Mouse (Mus musculus) MEL (cell line): Measurements from ENCODE around the gene Dntt. TPM values are rescaled to one million over a fixed set of nuclear protein-coding genes. Genes with fewer than 3 reads are reported as not detected.

Experiments
- DNase-seq: peaks from one replicate; pipeline ENCODE4 v3.0.0; 2011; ENCODE audit warnings: low read depth, low spot score
- H3K27ac ChIP-seq: 2 replicates; pipeline ENCODE4 v1.5.1; 2012; ENCODE audit warnings: low read depth, mild to moderate bottlenecking, control low read depth, low read length, moderate library complexity; ENCODE audit not compliant: control insufficient read depth
- H3K27me3 ChIP-seq, 2 experiments: fragments of 150-350 bp in 1 of 2; sonication (generic) in 1 of 2; 2 replicates each; pipeline ENCODE4 v1.6.1; 2012; ENCODE audit warnings: low read length in 2 of 2, mild to moderate bottlenecking in 2 of 2, improper control_type of control experiment in 1 of 2, moderate library complexity in 1 of 2; ENCODE audit not compliant: insufficient read depth in 2 of 2, control insufficient read depth in 1 of 2
- H3K36me3 ChIP-seq, 2 experiments: 2 replicates each; pipeline ENCODE4 v1.6.1; 2012 to 2014; ENCODE audit warnings: low read length in 2 of 2, improper control_type of control experiment in 1 of 2, inconsistent platforms in 1 of 2, mild to moderate bottlenecking in 1 of 2; ENCODE audit not compliant: insufficient read depth in 2 of 2, control insufficient read depth in 1 of 2
- H3K4me1 ChIP-seq, 2 experiments: fragments of 150-350 bp in 1 of 2; sonication (generic) in 1 of 2; 2 replicates each; pipeline ENCODE4 v1.6.1; 2012; ENCODE audit warnings: low read length in 2 of 2, improper control_type of control experiment in 1 of 2, mild to moderate bottlenecking in 1 of 2; ENCODE audit not compliant: insufficient read depth in 2 of 2, control insufficient read depth in 1 of 2
- H3K4me3 ChIP-seq, 2 experiments: fragments of 150-350 bp in 1 of 2; sonication (generic) in 1 of 2; 2 replicates each; pipeline ENCODE4 v1.5.1; 2012; ENCODE audit warnings: low read depth in 2 of 2, low read length in 2 of 2, mild to moderate bottlenecking in 2 of 2, moderate library complexity in 2 of 2, control low read depth in 1 of 2, improper control_type of control experiment in 1 of 2; ENCODE audit not compliant: control insufficient read depth in 1 of 2, insufficient read depth in 1 of 2
- H3K79me2 ChIP-seq: 2 replicates; pipeline ENCODE4 v1.6.1; 2012; ENCODE audit warnings: mild to moderate bottlenecking, low read length, moderate library complexity; ENCODE audit not compliant: control insufficient read depth, poor library complexity, insufficient read depth
- H3K9ac ChIP-seq: 2 replicates; pipeline ENCODE4 v1.6.1; 2012; ENCODE audit warnings: low read depth, mild to moderate bottlenecking, control low read depth, low read length, moderate library complexity; ENCODE audit not compliant: control insufficient read depth, poor library complexity, severe bottlenecking
- H3K9me3 ChIP-seq: fragments of 150-350 bp; sonication (generic); replicated peaks from 2 replicates; pipeline ENCODE4 v1.6.1; 2012; ENCODE audit warnings: mild to moderate bottlenecking, low read length, improper control_type of control experiment, moderate library complexity; ENCODE audit not compliant: insufficient read depth
- BHLHE40 ChIP-seq: IDR thresholded peaks from 2 replicates; pipeline ENCODE4 v1.6.1; 2012; ENCODE audit warnings: low read depth, mild to moderate bottlenecking, inconsistent platforms, low read length, improper control_type of control experiment, borderline replicate concordance
- CHD1 ChIP-seq: IDR thresholded peaks from 2 replicates; pipeline ENCODE4 v1.6.1; 2012; ENCODE audit warnings: low read depth, mild to moderate bottlenecking, inconsistent platforms, low read length, improper control_type of control experiment
- CHD2 ChIP-seq: IDR thresholded peaks from 2 replicates; pipeline ENCODE4 v1.6.1; 2011; ENCODE audit warnings: low read length, improper control_type of control experiment
- ETS1 ChIP-seq: IDR thresholded peaks from 2 replicates; pipeline ENCODE4 v1.6.1; 2012; ENCODE audit warnings: low read depth, mild to moderate bottlenecking, inconsistent platforms, low read length, improper control_type of control experiment, moderate library complexity
- HCFC1 ChIP-seq: IDR thresholded peaks from 2 replicates; pipeline ENCODE4 v1.6.1; 2012; ENCODE audit warnings: low read depth, mild to moderate bottlenecking, inconsistent platforms, low read length, improper control_type of control experiment, moderate library complexity
- JUND ChIP-seq: IDR thresholded peaks from 2 replicates; pipeline ENCODE4 v1.6.1; 2011; ENCODE audit warnings: low read depth, mild to moderate bottlenecking, improper control_type of control experiment, low read length
- KAT2A ChIP-seq: conservative IDR thresholded peaks from 2 replicates; pipeline ENCODE4 v1.6.1; 2012; ENCODE audit warnings: low read depth, low read length, improper control_type of control experiment, inconsistent platforms
- MAFK ChIP-seq: IDR thresholded peaks from 2 replicates; pipeline ENCODE4 v1.6.1; 2011; ENCODE audit warnings: low read depth, mild to moderate bottlenecking, low read length, improper control_type of control experiment, borderline replicate concordance
- MEF2A ChIP-seq: IDR thresholded peaks from 2 replicates; pipeline ENCODE4 v1.6.1; 2014; ENCODE audit warnings: low read depth, mild to moderate bottlenecking, inconsistent platforms, low read length, improper control_type of control experiment; ENCODE audit not compliant: poor library complexity, insufficient replicate concordance, severe bottlenecking; ENCODE audit errors: extremely low read depth
- POLR2AphosphoS5 ChIP-seq: IDR thresholded peaks from 2 replicates; pipeline ENCODE4 v1.6.1; 2012; ENCODE audit warnings: low read depth, borderline replicate concordance, mild to moderate bottlenecking, inconsistent platforms, low read length, moderate library complexity, mixed read lengths
- SIN3A ChIP-seq: IDR thresholded peaks from 2 replicates; pipeline ENCODE4 v1.6.1; 2012; ENCODE audit warnings: low read length, improper control_type of control experiment, inconsistent platforms
- TAL1 ChIP-seq: IDR thresholded peaks from 2 replicates; pipeline ENCODE4 v1.6.1; 2012; ENCODE audit warnings: mild to moderate bottlenecking, inconsistent platforms, low read length, moderate library complexity, mixed read lengths
- TBP ChIP-seq: IDR thresholded peaks from 2 replicates; pipeline ENCODE4 v1.8.0; 2011; ENCODE audit warnings: low read depth, low read length, improper control_type of control experiment
- USF2 ChIP-seq, 2 experiments: IDR thresholded peaks; 2 replicates each; pipeline ENCODE4 v1.6.1; 2011 to 2012; ENCODE audit warnings: improper control_type of control experiment in 2 of 2, low read length in 2 of 2, borderline replicate concordance in 1 of 2, inconsistent platforms in 1 of 2, low read depth in 1 of 2, mild to moderate bottlenecking in 1 of 2; ENCODE audit not compliant: insufficient read depth in 1 of 2
- ZC3H11A ChIP-seq: IDR thresholded peaks from 2 replicates; pipeline ENCODE4 v1.6.1; 2012; ENCODE audit warnings: low read depth, mild to moderate bottlenecking, inconsistent platforms, low read length, improper control_type of control experiment
- ZNF384 ChIP-seq: IDR thresholded peaks from 2 replicates; pipeline ENCODE4 v1.6.1; 2012; ENCODE audit warnings: low read depth, mild to moderate bottlenecking, inconsistent platforms, low read length, improper control_type of control experiment
- polyA plus RNA-seq, 2 experiments: library from polyadenylated mRNA; stranded (reverse) in 1 of 2; unstranded in 1 of 2; fragments of >175 nt in 1 of 2; fragments of >200 nt in 1 of 2; gene quantifications; 2 replicates each; pipeline versions ENCODE4 v1.2.1 to v1.2.4; 2012; ENCODE audit warnings: low replicate concordance in 2 of 2, low read depth in 1 of 2; ENCODE audit not compliant: insufficient read length in 2 of 2, insufficient read depth in 1 of 2, missing spikeins in 1 of 2
- total RNA-seq: library from RNA; depleted of rRNA; stranded (reverse); fragments of 300-350 nt; gene quantifications from 2 replicates; pipeline ENCODE4 v1.2.3, GENCODE M21; 2012

Gene Dntt
- total and polyA plus RNA-seq, 3 experiments: not detected

DNA sequence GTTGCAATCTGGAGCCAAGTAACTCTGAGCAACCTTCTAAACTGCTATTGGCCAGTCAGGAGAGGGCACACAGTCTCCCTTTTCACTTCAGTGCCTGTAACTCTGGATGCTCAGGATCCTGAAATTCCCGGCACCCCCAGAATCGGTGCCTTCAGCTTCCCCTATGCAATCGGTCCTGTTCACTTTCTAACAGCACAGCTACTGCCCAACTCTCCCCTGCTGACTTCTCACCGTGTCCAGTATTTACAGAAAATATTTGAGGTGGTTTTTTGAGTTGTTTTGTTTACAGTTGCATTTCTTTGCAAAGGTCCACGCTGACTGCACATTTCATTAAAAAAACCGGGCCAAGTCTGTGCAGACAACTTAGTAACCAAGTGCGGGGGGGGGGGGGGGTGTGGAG lies 37.4 kb upstream of the Dntt start:
- H3K36me3 ChIP-seq: no peaks in the 10 kb centered on the region
- H3K4me1 ChIP-seq: no peaks in the 10 kb centered on the region
- TF ChIP-seq TBP: no peak
- TF ChIP-seq KAT2A: no peak
- no peak for TF ChIP-seq MEF2A
- no peak overlapping the region for H3K27ac ChIP-seq
- H3K9me3 ChIP-seq: no peaks in the 10 kb centered on the region
- no peak overlapping the region for H3K9ac ChIP-seq
- no peaks in the 10 kb centered on the region for H3K79me2 ChIP-seq
- DNase-seq: no peak
- no peak overlapping the region for H3K4me3 ChIP-seq
- H3K27me3 ChIP-seq: peaks cover 0 to 7% of the 10 kb centered on the region in 2 experiments; a peak in 2 of 4 replicates

DNA sequence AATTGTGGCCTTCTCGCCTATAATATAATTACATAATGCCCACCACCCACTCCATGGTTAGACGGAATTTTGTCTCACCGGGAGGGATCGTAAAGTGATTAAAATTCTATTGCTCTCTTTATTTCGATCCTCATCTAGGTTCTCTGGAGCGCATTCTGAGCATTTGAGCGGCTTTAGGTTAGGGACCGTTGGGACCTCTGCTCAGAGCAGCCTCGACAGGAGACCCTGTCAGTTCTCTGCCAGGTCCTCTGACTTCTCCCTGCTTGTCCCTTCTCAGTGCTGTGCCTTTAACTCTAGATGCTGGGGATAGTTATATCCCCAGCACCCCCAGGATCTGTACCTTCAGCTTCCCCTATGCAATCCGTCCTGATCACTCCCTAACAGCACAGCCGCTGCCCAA lies 37.0 kb upstream of the Dntt start:
- no peak for TF ChIP-seq ZC3H11A
- no peak for TF ChIP-seq TAL1
- TF ChIP-seq CHD2: no peak
- no peak for TF ChIP-seq CHD1
- TF ChIP-seq USF2 (IDR thresholded peaks at IDR 0.05; ENCODE audit: borderline replicate concordance in 1 of 2, insufficient read depth in 1 of 2, low read depth in 1 of 2, low read length in 2 of 2): no peak
- Histone ChIP-seq H3K9ac (no peak overlapping the region), H3K4me1 (no peaks in the 10 kb centered on the region), H3K27ac (no peak overlapping the region), H3K36me3 (no peaks in the 10 kb centered on the region), H3K4me3 (no peak overlapping the region), H3K79me2 (no peaks in the 10 kb centered on the region), H3K9me3 (no peaks in the 10 kb centered on the region), H3K27me3 (peaks cover 0 to 5% of the 10 kb centered on the region in 2 experiments; a peak in 2 of 4 replicates)
- no peak for DNase-seq

DNA sequence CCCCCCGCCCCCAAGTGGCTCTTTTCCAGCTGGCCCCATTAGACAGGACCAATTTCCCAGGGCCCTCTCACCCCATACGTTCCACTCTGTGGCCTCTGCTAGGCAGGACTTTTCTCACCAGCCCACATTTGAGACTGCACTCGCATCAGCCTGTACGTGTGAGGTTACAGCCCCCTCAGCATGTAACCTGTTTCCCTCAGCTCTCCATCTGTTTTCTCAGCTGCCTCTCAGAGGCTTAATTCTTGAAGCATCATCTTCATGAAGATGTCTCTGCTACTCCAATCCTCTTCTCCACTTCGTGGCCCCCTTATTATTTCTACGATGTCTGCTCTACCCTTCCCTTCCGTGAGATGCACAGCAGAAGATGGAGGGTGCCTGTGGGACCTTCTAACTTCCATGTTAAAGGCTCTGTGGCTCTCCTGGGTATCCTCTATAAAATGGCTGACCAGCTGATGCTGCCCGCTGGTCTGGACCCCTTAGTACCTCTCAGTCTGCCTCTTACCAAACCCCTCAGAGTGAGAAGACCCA lies 36.5 kb upstream of the Dntt start:
- no peaks in the 10 kb centered on the region for H3K36me3 ChIP-seq
- no peaks in the 10 kb centered on the region for H3K4me1 ChIP-seq
- H3K27ac ChIP-seq: no peak overlapping the region
- H3K4me3 ChIP-seq: no peak overlapping the region
- H3K27me3 ChIP-seq: peaks cover 0 to 2% of the 10 kb centered on the region in 2 experiments; a peak in 1 of 4 replicates
- no peak for TF ChIP-seq ETS1
- TF ChIP-seq SIN3A: no peak
- no peak for TF ChIP-seq HCFC1
- TF ChIP-seq CHD1: no peak
- no peak for TF ChIP-seq MAFK
- no peak for TF ChIP-seq POLR2AphosphoS5
- no peak for TF ChIP-seq JUND
- no peak for TF ChIP-seq ZNF384
- TF ChIP-seq BHLHE40: no peak
- TF ChIP-seq, all 39 proteins: peak for 0
- Histone ChIP-seq H3K9ac (no peak overlapping the region), H3K79me2 (no peaks in the 10 kb centered on the region), H3K9me3 (no peaks in the 10 kb centered on the region)
- DNase-seq: no peak
